Mouse (Mus musculus) stomach, postnatal 0 days (tissue): ENCODE results near the gene Prss35. TPM values are rescaled to one million over a fixed set of nuclear protein-coding genes. Genes with fewer than 3 reads are reported as not detected.

ENCODE experiments used
- ATAC-seq: fragments of 200-750 bp; cut with Nextera tagmentation; 2 replicates; pipeline ENCODE4 v1.8.0; 2017; ENCODE audit not compliant: low FRiP score, low TSS enrichment
- DNase-seq: peaks from one replicate; pipeline ENCODE4 v3.0.0-alpha.2; 2016; ENCODE audit warnings: low spot score
- H3K27ac ChIP-seq: fragments of 300-500 bp; sonication (generic); replicated peaks from 2 replicates; pipeline ENCODE4 v1.5.1; 2014; ENCODE audit warnings: mild to moderate bottlenecking, control low read depth
- H3K27me3 ChIP-seq: fragments of 300-500 bp; sonication (generic); 2 replicates; pipeline ENCODE4 v1.6.1; 2014; ENCODE audit warnings: low read length; ENCODE audit not compliant: control insufficient read depth, insufficient read depth
- H3K36me3 ChIP-seq: fragments of 300-500 bp; sonication (generic); 2 replicates; pipeline ENCODE4 v1.6.1; 2014; ENCODE audit warnings: low read length, mixed read lengths; ENCODE audit not compliant: control insufficient read depth, insufficient read depth
- H3K4me1 ChIP-seq: fragments of 300-500 bp; sonication (generic); replicated peaks from 2 replicates; pipeline ENCODE4 v1.6.1; 2014; ENCODE audit warnings: antibody characterized with exemption; ENCODE audit not compliant: control insufficient read depth, insufficient read depth
- H3K4me2 ChIP-seq: fragments of 300-500 bp; sonication (generic); replicated peaks from 2 replicates; pipeline ENCODE4 v1.6.1; 2014; ENCODE audit warnings: low read depth, mild to moderate bottlenecking, control low read depth, moderate library complexity
- H3K4me3 ChIP-seq: fragments of 300-500 bp; sonication (generic); 2 replicates; pipeline ENCODE4 v1.5.1; 2014; ENCODE audit warnings: low read depth, low read length, control low read depth
- H3K9ac ChIP-seq: fragments of 300-500 bp; sonication (generic); 2 replicates; pipeline ENCODE4 v1.6.1; 2014; ENCODE audit warnings: mild to moderate bottlenecking, low read length, control low read depth, mixed read lengths
- H3K9me3 ChIP-seq: fragments of 300-500 bp; sonication (generic); 2 replicates; pipeline ENCODE4 v1.6.1; 2016; ENCODE audit warnings: low read length; ENCODE audit not compliant: control insufficient read depth
- CTCF ChIP-seq: IDR thresholded peaks from 2 replicates; pipeline ENCODE4 v1.5.1; 2016; ENCODE audit warnings: antibody characterized with exemption, low read depth, mild to moderate bottlenecking, moderate library complexity
- EP300 ChIP-seq: optimal IDR thresholded peaks from 2 replicates; pipeline ENCODE3; 2016; ENCODE audit warnings: antibody characterized with exemption
- WGBS: fragments of 180-500 bp; shearing (Covaris S2); extraction: QIAGEN DNeasy Blood & Tissue Kit; methylation state at CpG from one replicate; pipeline ENCODE4 v1.1.7; 2014; 5-methylcytosine and 5-hydroxymethylcytosine counted together
- polyA plus RNA-seq: library from polyadenylated mRNA; unstranded; fragments of >200 nt; fragmentation: Nextera tagmentation; extraction: Ambion mirVana; gene quantifications from 2 replicates; pipeline ENCODE4 v1.2.1, GENCODE M21; 2015

Prss35 gene
- polyA plus RNA-seq, 1 experiment from 2014 or later: 4.6 TPM

DNA sequence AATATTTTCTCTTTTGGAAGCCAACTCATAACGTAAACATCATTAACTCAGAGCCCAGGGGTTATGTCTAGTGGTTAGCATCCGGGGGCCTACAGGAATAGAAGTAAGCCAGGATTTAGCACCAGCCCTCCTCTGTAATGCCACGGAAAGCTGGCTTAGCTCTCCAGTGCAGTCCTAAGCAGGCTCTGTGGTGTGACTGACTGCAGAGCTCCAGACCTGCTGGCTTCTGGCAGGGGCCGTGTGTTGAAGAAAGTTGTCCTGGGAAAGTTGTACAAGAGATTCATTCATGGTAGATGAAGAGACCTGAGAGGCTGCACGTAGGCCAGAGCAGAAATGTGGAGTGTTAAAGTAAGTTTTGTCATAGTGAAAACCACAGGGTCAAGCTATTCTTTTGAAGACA, 42.2 kb upstream of the Prss35 start:
- Histone ChIP-seq H3K9ac (no peak overlapping the region), H3K27me3 (no peaks in the 10 kb centered on the region), H3K27ac (peak overlapping the region; percentile 63; the same call in 1 of the 2 replicates), H3K4me1 (no peaks in the 10 kb centered on the region), H3K4me3 (no peak overlapping the region), H3K9me3 (no peaks in the 10 kb centered on the region), H3K36me3 (no peaks in the 10 kb centered on the region), H3K4me2 (no peak overlapping the region)
- DNase-seq (peak; percentile 32), ATAC-seq (0 out of 2 replicates have a peak, but pooled peaks have one; percentile 36)
- TF ChIP-seq EP300 (no peak), CTCF (no peak)
- WGBS: 25% methylated on average over 5 of the region's 5 CpGs

DNA sequence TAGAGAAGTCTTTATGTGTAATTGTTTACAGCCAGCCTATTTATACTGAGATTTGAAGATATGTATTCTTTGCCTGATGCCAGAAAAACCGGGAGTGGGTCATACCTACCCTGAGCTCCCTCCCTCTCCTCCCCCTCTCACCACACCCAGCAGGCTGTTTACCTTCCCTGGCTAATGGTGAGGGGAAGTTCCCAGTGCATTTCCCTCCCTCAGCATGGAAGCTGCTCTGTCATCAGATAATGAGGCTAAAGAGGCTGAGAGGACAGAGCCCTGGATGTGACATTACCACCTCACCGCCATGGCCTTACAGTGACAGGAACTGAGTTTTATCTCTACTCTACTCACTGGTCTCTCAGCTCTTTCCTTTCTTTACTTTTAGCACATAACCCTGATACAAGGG, 41.6 kb upstream of the Prss35 start:
- Histone ChIP-seq H3K4me3 (no peak overlapping the region), H3K27ac (no peak overlapping the region), H3K36me3 (no peaks in the 10 kb centered on the region), H3K9me3 (no peaks in the 10 kb centered on the region), H3K4me2 (no peak overlapping the region), H3K4me1 (no peaks in the 10 kb centered on the region), H3K27me3 (no peaks in the 10 kb centered on the region), H3K9ac (no peak overlapping the region)
- ATAC-seq (peak; percentile 92), DNase-seq (peak; percentile 76)
- WGBS: 23% methylated on average over 2 of the region's 2 CpGs
- no peak for TF ChIP-seq CTCF
- no peak for TF ChIP-seq EP300

DNA sequence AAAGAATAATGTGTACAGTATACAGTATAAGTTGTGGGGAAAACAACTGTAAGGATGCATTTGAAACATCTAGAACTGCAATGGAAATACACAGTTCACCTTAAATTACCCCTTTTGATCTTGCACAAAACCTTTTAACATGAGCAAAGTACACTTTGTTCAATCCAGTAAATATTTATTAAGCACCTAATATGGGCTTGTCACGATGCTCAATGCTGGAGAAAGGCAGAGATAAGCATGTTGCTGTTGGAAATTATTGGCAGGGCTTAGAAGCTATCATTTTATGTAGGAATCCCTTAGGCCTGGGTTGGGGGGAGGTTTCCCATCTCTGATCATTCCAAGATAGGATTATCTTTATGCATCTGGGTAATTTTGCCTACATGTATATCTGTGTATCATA, 36.0 kb upstream of the Prss35 start:
- Histone ChIP-seq H3K4me1 (no peaks in the 10 kb centered on the region), H3K9me3 (no peaks in the 10 kb centered on the region), H3K4me3 (no peak overlapping the region), H3K27me3 (no peaks in the 10 kb centered on the region), H3K9ac (no peak overlapping the region), H3K4me2 (no peak overlapping the region), H3K27ac (no peak overlapping the region), H3K36me3 (no peaks in the 10 kb centered on the region)
- TF ChIP-seq CTCF: no peak
- TF ChIP-seq EP300: no peak
- 44% methylated on average over 1 of the region's 1 CpGs for WGBS
- ATAC-seq: no peak
- DNase-seq: no peak

DNA sequence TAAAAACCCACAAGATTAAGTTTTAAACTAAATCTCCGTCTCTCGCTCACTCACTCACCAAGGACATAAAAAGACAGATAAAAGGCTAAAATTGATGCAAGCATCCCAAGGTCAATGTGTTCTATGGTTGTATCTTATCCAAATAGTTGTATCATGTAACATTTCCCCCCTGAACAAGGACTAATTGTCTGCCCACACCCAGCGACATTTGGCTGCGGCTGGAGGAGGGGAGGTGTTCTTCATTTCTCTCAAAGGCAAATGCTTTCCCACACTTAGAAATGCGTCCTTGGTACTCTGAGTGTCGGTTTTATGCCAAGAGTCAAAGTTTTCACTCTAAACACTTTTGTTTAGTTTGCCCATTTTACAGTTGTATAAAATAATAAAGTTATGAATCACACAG, 34.5 kb upstream of the Prss35 start:
- Histone ChIP-seq H3K9ac (no peak overlapping the region), H3K4me3 (no peak overlapping the region), H3K27ac (no peak overlapping the region), H3K4me1 (no peaks in the 10 kb centered on the region), H3K9me3 (no peaks in the 10 kb centered on the region), H3K27me3 (no peaks in the 10 kb centered on the region), H3K36me3 (no peaks in the 10 kb centered on the region), H3K4me2 (no peak overlapping the region)
- TF ChIP-seq CTCF: no peak
- TF ChIP-seq EP300: no peak
- no peak for ATAC-seq
- WGBS: 56% methylated on average over 6 of the region's 6 CpGs
- no peak for DNase-seq

DNA sequence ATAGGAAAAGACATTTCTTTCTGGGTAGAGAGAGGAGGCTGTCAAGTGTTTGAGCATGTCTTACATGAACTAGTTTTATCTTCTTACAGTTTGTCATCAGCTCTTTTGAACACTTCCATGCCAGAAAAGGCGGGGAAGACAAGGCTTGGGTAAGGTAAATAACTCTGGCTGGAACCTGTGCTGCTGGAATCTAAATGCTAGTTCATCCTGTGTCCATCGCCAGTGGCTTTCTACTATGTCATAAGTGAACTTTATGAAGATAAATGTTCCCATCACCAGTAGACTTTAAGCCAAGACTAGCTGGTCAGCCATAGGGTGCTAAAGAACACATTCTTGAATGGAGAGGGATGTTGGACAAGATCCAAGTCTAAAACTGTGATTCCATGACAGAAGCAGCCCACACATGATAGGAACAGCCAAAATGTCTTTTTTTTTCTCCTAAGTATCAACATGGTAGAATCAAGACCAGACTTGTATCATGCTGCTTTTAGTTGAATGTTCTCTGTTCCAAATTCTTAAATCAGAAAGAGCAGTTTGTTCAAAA, 33.3 kb upstream of the Prss35 start:
- WGBS: 50% methylated on average over 2 of the region's 2 CpGs
- H3K27me3 ChIP-seq: no peaks in the 10 kb centered on the region
- H3K9ac ChIP-seq: no peak overlapping the region
- H3K27ac ChIP-seq: no peak overlapping the region
- H3K4me3 ChIP-seq: no peak overlapping the region
- no peak for TF ChIP-seq EP300
- TF ChIP-seq CTCF: no peak
- no peaks in the 10 kb centered on the region for H3K9me3 ChIP-seq
- no peaks in the 10 kb centered on the region for H3K36me3 ChIP-seq
- H3K4me2 ChIP-seq: no peak overlapping the region
- ATAC-seq: no peak
- no peaks in the 10 kb centered on the region for H3K4me1 ChIP-seq
- no peak for DNase-seq

DNA sequence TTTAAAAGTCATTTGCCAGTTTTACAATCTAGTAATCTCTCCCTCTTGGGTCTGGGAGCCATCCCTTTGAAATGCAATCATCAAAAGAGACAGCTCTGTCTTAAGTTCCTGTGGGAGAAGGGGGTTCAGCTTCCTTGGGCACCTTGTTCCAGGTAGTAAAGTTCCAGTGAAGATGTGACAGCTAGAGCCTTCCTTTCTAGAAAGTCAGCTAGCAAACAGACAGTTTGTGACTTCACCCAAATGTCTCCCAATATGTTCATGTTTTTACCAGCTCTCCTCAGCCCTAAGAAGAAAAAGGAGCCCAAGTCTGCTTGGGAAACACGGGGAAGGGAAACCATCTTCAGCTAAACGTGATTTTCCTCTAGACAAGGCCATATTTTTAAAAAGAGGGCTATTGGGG, 30.8 kb upstream of the Prss35 start:
- DNase-seq: no peak
- H3K4me3 ChIP-seq: no peak overlapping the region
- H3K27me3 ChIP-seq: no peaks in the 10 kb centered on the region
- ATAC-seq: no peak
- H3K27ac ChIP-seq: no peak overlapping the region
- no peaks in the 10 kb centered on the region for H3K36me3 ChIP-seq
- no peaks in the 10 kb centered on the region for H3K4me1 ChIP-seq
- H3K9ac ChIP-seq: no peak overlapping the region
- no peaks in the 10 kb centered on the region for H3K9me3 ChIP-seq
- 74% methylated on average over 2 of the region's 2 CpGs for WGBS
- TF ChIP-seq CTCF: no peak
- TF ChIP-seq EP300: no peak
- no peak overlapping the region for H3K4me2 ChIP-seq
